Mouse (Mus musculus) heart, postnatal 36 days (tissue): ENCODE data around the gene Cdk18. TPM values are rescaled to one million over a fixed set of nuclear protein-coding genes. Genes with fewer than 3 reads are reported as not detected.
"Not testable (repeated sequence)": the region's sequence is repeated elsewhere in the genome, so short reads cannot be mapped to it uniquely, and the experiment has no call there.

ENCODE experiments used
- DNase-seq, 2 experiments: peaks; one replicate each; pipeline ENCODE4 v3.0.0; 2021 to 2022
- intact Hi-C: fragments of 180-260 bp; cut with DNase I; formaldehyde crosslinking; loops from one replicate; pipeline ENCODE4 v1.15.1; 2025
- total RNA-seq, 2 experiments: library from RNA; stranded (reverse); gene quantifications; 2 replicates each; pipeline ENCODE4 v1.2.3; 2021

Cdk18 gene
- total RNA-seq, result 10 to 100 TPM; 16.5 to 17.9 TPM

- peak; percentile 66 to 67 for DNase-seq
- intact Hi-C loops, result no loop called here
These were observed at the start of gene Cdk18 for GRCm38 (mm10) chr1:132139416-132139864. Cdk18 (minus strand) TSS chr1:132139684.

DNA sequence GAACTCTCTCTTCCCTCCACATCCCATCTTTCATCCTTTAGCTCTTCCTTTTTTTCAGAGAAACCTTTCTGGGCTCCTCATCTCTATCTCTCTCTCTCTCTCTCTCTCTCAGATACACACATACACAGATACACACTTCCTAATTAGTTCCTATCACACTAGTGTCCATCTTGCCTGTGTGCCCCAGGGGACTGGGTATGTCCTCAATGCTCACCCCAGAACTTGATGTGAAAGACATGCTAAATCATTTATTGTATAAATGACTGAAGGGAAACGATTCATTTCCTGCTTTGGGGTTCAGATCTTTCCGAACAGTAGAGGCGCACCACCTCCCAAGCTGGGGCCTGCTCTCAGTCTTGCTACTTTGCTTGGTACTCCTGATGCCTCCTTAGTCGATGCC, 49.7 kb upstream of the Cdk18 start:
- DNase-seq, result no peak
- intact Hi-C loops, result no loop called here

GRCm38 (mm10) chr1:132188442-132189066, 49.1 kb upstream of the Cdk18 start:
- intact Hi-C loops, result no loop called here
- no peak for DNase-seq

GRCm38 (mm10) chr1:132186303-132186702, 46.8 kb upstream of the Cdk18 start:
- intact Hi-C loops, result no loop called here
- no peak for DNase-seq

DNA sequence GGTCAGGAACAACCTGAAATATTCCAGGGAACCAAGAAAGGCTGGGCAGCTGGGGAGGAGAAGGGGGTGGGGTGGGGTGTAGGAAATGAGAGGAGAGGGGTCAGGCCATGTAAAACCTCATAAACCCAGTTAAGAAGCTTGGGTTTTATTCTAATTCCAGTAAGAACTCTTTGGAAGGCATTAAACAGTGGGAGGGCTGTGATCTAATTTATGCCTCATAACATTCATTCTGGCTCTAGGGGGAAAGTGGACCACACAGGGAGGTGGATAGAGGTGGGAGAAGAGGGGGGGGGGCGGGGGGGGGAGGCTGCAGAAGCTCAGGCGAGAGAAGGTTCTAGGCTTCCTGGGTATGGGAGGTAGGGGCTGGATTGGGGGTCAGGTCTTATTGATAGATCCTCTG, 32.1 kb upstream of the Cdk18 start:
- intact Hi-C loops, result no loop called here
- no peak for DNase-seq

DNA sequence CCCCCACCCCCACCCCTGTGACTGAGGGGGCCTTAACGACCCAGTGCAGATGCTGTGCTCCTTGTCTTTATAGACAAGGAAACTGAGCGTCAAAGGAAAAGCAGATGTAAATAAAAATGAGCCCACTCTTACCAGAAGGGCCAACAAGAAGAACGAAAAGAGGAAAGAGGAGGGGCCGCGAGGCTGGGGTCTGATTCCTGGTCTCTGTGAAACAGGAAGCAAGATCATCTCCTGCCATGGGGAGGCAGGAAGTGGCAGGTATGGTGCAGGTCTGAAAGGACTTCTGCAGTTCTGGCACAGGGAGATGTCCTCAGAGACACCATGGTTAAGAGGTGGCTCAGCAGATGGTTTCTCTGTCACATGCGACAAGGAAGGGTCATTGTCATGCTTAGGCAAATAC, 31.2 kb upstream of the Cdk18 start:
- no peak for DNase-seq
- intact Hi-C loops, result no loop called here

DNA sequence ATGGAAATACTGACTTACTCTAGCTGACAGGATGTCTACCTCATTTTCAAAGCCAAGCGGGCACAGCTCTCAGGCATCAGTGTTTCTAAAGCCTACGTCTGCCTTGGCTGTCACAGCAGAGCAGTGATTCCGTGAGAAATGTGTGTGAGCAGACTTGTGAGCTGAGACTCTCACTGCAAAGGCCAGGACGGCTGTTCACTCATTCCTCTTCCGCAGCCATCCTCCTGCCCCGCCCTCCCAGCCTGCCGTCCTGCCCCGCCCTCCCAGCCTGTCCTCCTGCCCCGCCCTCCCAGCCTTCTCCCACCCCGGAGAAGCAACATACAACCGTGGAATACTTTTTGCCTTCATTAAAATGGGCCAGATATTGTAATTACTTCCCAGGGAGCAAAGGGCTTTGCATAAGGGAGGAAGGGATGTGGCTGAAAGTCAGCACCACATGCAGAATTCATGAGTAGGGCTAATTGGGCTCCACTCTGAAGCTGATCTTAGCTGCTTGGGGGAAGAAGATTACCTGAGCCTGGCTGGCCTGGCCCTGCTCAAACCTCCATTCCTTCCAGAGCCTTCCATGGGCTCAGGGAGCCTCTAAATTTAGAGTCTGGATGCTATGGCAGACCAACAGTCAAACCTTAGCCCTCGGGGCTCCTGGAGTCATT, 28.8 kb upstream of the Cdk18 start:
- DNase-seq, result no peak
- intact Hi-C loops, result no loop called here

DNA sequence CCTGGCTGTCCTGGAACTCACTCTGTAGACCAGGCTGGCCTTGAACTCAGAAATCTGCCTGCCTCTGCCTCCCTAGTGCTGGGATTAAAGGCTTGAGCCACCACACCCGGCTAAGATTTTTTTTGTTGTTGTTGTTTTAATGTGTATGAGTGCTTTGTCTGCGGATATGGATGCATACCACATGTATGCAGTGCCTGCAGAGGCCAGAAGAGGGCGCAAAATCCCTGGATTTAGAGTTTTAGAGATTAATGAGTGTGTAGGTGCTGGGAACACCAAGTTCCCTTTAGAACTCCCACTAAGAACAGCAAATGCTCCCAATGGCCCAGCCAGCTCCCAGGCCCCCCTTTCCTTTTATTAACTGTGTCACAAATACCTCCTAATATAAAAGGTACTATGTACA, 26.4 kb upstream of the Cdk18 start:
- intact Hi-C loops, result no loop called here
- DNase-seq, result no peak

GRCm38 (mm10) chr1:132164780-132165518, 25.5 kb upstream of the Cdk18 start:
- intact Hi-C loops, result no loop called here

GRCm38 (mm10) chr1:132162618-132163017, 23.1 kb upstream of the Cdk18 start:
- intact Hi-C loops, DNase-seq: not testable (repeated sequence)

More at GRCm38 (mm10) chr1:132164780-132165518, 25.5 kb upstream of the Cdk18 start:
- DNase-seq, result no peak

GRCm38 (mm10) chr1:132161211-132161880, 21.9 kb upstream of the Cdk18 start:
- intact Hi-C loops, result no loop called here

DNA sequence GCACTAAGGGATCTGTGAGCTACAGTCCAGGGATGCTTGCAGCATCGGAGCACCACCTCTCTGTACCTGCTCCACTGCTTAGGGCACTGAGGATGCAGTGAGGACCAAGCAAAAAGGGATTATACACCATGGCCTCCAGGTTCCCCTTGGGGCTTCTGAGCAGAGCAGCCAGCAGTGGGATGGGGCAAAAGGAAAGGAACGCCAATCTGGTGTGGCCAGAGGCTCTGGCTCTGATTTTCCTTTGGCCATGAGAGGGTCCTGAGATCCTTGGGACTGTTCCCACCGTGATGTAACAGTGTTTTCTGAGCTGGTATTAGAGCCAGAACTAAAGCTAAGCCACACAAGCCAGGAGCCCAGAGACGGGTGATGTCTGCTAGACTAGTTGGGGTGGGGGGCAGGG, 20.2 kb upstream of the Cdk18 start:
- no peak for DNase-seq
- intact Hi-C loops, result loop anchor here (2.0 to 5.0 kb wide), 2 partner anchors 147 to 177 kb away; no protein-coding TSS in a partner anchor

More at GRCm38 (mm10) chr1:132161211-132161880, 21.9 kb upstream of the Cdk18 start:
- no peak for DNase-seq

DNA sequence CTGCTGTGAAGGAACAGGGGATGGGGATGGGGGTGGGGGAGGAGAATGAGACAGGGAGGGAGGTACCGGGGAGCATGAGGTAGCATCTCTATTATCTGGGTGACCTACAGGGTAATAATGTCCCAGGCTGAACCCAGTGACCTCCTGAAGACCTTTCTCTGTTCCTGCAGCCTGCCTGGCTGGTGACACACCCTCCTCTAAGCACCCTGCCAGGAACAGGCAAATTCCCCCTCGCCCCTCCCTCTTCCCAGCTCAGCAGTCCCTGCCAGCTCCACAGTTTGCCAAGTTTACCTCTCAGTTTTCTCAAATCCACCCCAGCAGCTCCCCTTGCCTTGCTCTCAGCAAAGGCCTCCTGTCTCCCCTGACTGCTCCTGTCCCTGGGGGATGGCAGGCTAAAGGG, 19.3 kb upstream of the Cdk18 start:
- DNase-seq, result peak in 1 of 2 experiments; percentile 39
- intact Hi-C loops, result loop anchor here (2.0 to 5.0 kb wide), 2 partner anchors 148 to 176 kb away; no protein-coding TSS in a partner anchor

- intact Hi-C loops, result loop anchor here (1.0 to 5.0 kb wide), 4 partner anchors 79 to 197 kb away; no protein-coding TSS in a partner anchor
These were observed 18.3 kb upstream of the Cdk18 start for GRCm38 (mm10) chr1:132157808-132158207.

GRCm38 (mm10) chr1:132157016-132157781, 17.7 kb upstream of the Cdk18 start:
- DNase-seq, result peak; percentile 86 to 92
- intact Hi-C loops, result loop anchor here (1.0 to 5.0 kb wide), 3 partner anchors 80 to 198 kb away; no protein-coding TSS in a partner anchor

More at GRCm38 (mm10) chr1:132157808-132158207, 18.3 kb upstream of the Cdk18 start:
- DNase-seq, result no peak

- peak; percentile 85 for DNase-seq
- intact Hi-C loops, result loop anchor here (1.0 to 5.0 kb wide), 3 partner anchors 34 to 199 kb away; no protein-coding TSS in a partner anchor
These were observed 16.3 kb upstream of the Cdk18 start for GRCm38 (mm10) chr1:132155737-132156136.

- DNase-seq, result no peak
- intact Hi-C loops, result no loop called here
These were observed 14.2 kb upstream of the Cdk18 start for GRCm38 (mm10) chr1:132153691-132154090.

DNA sequence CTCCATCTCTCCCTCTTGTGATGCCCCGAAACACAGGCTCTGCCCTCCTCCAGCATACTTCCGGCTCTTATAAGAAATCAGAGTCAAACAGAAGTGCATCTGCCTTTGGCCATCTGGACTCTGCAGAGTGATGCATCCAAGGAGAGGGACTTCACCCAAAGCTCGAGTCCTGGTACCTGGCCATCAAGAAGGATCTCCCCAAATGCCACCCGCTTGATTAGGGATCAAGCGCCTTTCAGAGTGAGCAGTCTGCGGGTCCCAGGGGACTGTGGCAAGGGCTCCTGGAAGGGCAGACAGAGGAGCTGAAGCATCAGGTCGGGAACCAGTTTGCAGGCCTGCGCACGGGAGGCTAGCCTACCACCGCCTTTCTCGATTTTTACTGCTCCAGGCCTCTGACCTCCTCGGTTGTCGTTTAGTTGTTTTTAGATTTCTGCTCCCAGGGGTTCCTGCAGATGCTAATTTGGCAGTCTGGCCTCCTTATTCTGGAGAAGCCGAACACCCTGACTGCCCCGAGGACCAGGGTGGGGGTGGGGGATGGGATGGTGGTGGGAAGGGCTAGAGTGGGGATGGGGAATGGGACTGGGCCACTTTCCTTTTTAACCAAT, 13.7 kb upstream of the Cdk18 start:
- no peak for DNase-seq
- intact Hi-C loops, result no loop called here

DNA sequence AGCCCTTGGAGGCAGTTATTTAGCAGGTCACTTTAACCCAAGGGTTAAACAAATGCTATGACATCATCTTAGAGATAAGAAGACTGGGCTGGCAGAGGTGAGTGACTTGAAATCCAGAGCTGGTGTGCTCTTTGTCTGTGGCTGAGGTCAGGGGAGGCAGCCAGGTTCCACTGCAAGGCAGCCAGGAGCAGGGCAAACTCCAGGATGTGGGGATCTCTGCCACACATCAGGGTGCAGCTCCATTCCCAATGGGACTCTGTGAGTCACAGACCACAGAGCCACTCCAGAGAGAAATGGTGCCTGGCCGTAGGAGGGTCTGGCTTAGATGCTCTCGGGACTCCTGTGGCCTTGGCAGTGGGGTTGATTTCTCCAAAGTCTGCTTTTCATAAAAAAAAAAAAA, 12.4 kb upstream of the Cdk18 start:
- DNase-seq, result no peak
- intact Hi-C loops, result no loop called here
